Mouse (Mus musculus) liver, embryonic 14.5 days (tissue): ENCODE data around the gene Tspo.

Experiments used
- CTCF ChIP-seq: IDR thresholded peaks from 2 replicates; pipeline ENCODE4 v1.5.1; 2016; ENCODE audit warnings: antibody characterized with exemption, low read depth, control low read depth
- EP300 ChIP-seq: IDR thresholded peaks from 2 replicates; pipeline ENCODE4 v1.6.1; 2016; ENCODE audit warnings: antibody characterized with exemption, low read depth

DNA sequence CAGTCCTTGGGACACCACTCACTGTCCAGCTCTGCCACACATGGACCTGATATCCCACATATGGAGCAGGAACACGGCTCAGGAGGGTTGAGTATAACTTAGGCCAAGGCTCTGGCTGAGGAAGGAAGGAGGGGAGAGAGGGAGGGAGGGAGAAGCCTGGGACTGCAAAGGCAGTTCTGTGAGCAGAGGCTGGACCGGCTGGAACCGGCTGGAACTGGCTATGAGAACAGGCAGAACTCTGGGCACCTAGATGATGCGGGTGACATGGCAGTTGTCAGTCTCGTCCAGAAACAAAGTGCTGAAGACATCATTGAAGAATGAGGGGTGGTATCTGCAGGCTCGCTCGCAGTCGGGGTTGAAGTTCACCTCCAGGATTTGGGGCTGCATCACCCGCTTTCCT, 13.3 kb downstream of the Tspo start:
- TF ChIP-seq CTCF, result no peak
- no peak for TF ChIP-seq EP300
